Mouse (Mus musculus) central nervous system, embryonic 11.5 days (tissue): Measurements from ENCODE around the gene Zfp39. TPM values are rescaled to one million over a fixed set of nuclear protein-coding genes. Genes with fewer than 3 reads are reported as not detected.

Experiments used
- polyA plus RNA-seq: library from polyadenylated mRNA; depleted of rRNA; stranded (reverse); fragments of >200 nt; gene quantifications from 2 replicates; pipeline ENCODE4 v1.2.3, GENCODE M21; 2012; rRNA removed

Gene Zfp39
- polyA plus RNA-seq = 4.0 and 6.2 TPM in 2 replicates

DNA sequence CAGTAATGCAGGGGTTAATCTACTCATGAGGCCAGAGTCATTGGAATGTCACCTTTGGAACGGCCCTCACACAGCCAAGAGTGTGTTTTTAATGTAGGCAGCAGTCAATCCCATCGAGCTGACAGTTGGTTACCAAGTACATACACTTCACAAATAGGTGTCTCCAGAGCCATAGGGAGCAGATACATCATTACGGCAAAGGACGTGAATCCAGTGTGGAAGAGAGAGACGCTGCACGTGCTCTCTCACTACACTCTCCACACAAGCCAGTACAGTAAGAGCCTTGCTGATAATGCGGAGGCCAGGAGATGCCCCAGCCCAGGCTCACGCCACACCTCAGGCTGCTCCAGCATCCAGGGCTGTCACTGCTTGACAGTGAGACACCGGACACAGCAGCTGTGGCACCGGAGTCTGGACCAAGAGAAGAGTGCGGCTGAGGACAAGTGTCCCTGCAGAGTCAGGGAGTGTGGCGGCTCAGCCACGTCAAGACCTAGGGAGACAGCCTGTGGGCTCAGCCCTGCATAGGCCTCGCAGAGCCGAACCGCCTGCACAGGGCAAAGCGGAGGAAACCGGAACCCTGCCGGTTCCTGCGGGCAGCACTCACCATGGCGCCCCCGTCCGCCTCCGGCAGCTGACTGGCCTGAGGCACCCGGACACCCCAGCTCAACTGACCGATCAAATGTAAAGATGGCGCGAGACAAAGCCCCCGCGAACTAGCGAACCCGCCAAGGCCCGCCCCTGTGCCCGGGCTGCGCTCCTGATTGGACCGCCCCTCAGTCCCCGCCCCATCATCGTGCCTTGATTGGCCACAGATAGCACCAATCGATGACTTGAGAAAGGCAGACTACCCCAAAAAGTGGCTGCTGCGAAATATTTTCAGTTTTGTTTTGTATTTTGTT is at the start of gene Zfp39:
Zfp39 (minus strand) TSS at position 715 of the 899 bp plus-strand sequence.

DNA sequence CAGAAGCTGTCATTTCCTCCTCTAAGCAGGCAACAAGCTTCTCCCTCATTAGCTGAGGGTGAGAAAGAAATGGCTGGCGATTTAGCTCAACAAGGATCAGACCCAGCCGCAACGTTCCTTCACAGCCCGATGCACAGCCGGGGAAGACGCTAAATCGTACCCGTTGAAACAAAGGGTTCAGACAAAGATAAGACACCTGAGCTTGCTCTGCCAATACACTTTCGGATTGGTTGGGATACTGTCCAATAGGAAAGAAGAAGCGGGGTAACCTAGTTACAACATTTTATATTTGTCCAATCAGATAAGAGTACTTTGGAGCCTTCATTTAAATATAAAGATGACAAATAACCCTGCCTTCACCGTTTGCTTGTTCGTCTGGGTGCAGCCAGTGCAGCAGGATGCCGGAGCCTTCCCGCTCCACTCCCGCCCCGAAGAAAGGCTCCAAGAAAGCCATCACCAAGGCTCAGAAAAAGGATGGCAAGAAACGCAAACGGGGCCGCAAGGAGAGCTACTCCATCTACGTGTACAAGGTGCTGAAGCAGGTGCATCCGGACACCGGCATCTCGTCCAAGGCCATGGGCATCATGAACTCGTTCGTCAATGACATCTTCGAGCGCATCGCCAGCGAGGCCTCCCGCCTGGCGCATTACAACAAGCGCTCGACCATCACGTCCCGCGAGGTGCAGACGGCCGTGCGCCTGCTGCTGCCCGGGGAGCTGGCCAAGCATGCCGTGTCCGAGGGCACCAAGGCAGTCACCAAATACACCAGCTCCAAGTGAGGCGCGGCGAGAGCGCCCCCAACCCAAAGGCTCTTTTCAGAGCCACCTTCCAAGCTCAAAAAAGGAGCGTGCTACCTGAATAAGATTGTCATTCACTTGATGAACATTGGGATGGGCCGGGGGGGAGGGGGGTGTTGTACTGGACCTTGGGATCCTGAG is 44.8 kb upstream of the Zfp39 start, which contains the start of gene Hist3h2ba:
Hist3h2ba (plus strand) TSS at position 379 of the 938 bp plus-strand sequence.

GRCm38 (mm10) chr11:58938322-58939087 is 34.5 kb upstream of the Zfp39 start, which contains the start of gene Rnf187:
Gene Rnf187, minus strand, starts transcription at chr11:58938916.

GRCm38 (mm10) chr11:58917745-58918366 is 13.8 kb upstream of the Zfp39 start, which contains the start of gene Btnl10:
Gene Btnl10, plus strand, starts transcription at chr11:58917908.

GRCm38 (mm10) chr11:58867039-58867953 is 36.7 kb downstream of the Zfp39 start, which contains the start of gene 2810021J22Rik:
Gene 2810021J22Rik, plus strand, starts transcription at chr11:58867216.

GRCm38 (mm10) chr11:58846919-58847461 is 57.0 kb downstream of the Zfp39 start, which contains the start of gene Gm12258:
Gene Gm12258, plus strand, starts transcription at chr11:58847158.

DNA sequence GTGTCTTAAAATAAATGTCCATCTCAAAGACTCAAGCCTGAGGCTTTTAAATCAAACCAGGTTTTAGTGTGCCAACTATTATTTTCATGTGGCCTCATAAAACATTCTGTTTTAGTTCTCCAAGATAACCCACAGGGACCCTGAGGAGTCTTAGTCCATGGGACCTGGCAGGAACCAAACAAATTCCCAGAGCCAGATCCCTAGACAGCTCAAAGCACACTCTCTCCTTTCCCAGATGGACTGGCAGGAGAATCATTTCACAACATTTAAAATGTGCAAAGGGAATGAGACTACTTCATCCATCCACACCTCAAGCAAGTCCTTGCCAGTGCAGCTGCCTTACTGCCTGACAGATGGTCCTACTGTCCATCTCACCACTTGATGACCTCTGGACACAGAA is 65.1 kb downstream of the Zfp39 start, which contains the start of gene Olfr311:
Olfr311 (plus strand) TSS at position 301 of the 400 bp plus-strand sequence.

Other genes starting within 250 kb of the Zfp39 start
- 0.02 and 0.06 TPM in 2 replicates for gene Olfr322, start 245.4 kb downstream of the Zfp39 start, polyA plus RNA-seq
- not detected in 2 replicates for gene Olfr320, start 223.1 kb downstream of the Zfp39 start, polyA plus RNA-seq
- not detected in 2 replicates for gene Olfr319, start 205.1 kb downstream of the Zfp39 start, polyA plus RNA-seq
- gene Olfr318, start 180.2 kb downstream of the Zfp39 start, polyA plus RNA-seq = not detected in 2 replicates
- gene Olfr317, start 165.0 kb downstream of the Zfp39 start, polyA plus RNA-seq = 0.04 and 0.05 TPM in 2 replicates
- gene Olfr316, start 151.5 kb downstream of the Zfp39 start, polyA plus RNA-seq = not detected in 2 replicates
- gene Olfr315, start 131.0 kb downstream of the Zfp39 start, polyA plus RNA-seq = not detected in 2 replicates
- gene Olfr314, start 121.3 kb downstream of the Zfp39 start, polyA plus RNA-seq = not detected in 2 replicates
- 1.9 and 2.0 TPM in 2 replicates for gene Fam183b, start 102.3 kb downstream of the Zfp39 start, polyA plus RNA-seq
- gene Olfr313, start 89.2 kb downstream of the Zfp39 start, polyA plus RNA-seq = not detected in 2 replicates
- not detected in 2 replicates for gene Olfr312, start 75.0 kb downstream of the Zfp39 start, polyA plus RNA-seq
- gene Olfr311, start 65.0 kb downstream of the Zfp39 start, polyA plus RNA-seq = 0.04 TPM in 1 of 2 replicates, not detected in the other
- 14.4 and 18.1 TPM in 2 replicates for gene Gm12258, start 57.1 kb downstream of the Zfp39 start, polyA plus RNA-seq
- gene 2810021J22Rik, start 37.0 kb downstream of the Zfp39 start, polyA plus RNA-seq = 8.4 and 10.1 TPM in 2 replicates
- gene Btnl10, start 13.7 kb upstream of the Zfp39 start, polyA plus RNA-seq = 0.25 and 0.91 TPM in 2 replicates
- gene Rnf187, start 34.7 kb upstream of the Zfp39 start, polyA plus RNA-seq = 274 and 477 TPM in 2 replicates
- 131 and 225 TPM in 2 replicates for gene Hist3h2ba, start 44.7 kb upstream of the Zfp39 start, polyA plus RNA-seq
- 35.5 and 38.9 TPM in 2 replicates for gene Hist3h2a, start 50.5 kb upstream of the Zfp39 start, polyA plus RNA-seq
- gene Trim17, start 50.5 kb upstream of the Zfp39 start, polyA plus RNA-seq = 0.31 and 0.61 TPM in 2 replicates
- 25.3 and 33.0 TPM in 2 replicates for gene Trim11, start 73.9 kb upstream of the Zfp39 start, polyA plus RNA-seq
- 0.94 and 2.6 TPM in 2 replicates for gene Obscn, start 232.2 kb upstream of the Zfp39 start, polyA plus RNA-seq